Mouse (Mus musculus) limb, embryonic 12.5 days (tissue): Measurements from ENCODE around the gene B3gnt3. TPM values are rescaled to one million over a fixed set of nuclear protein-coding genes. Genes with fewer than 3 reads are reported as not detected.
"Not testable (repeated sequence)": the region's sequence is repeated elsewhere in the genome, so short reads cannot be mapped to it uniquely, and the experiment has no call there.

Experiments
- ATAC-seq: fragments of 200-750 bp; cut with Nextera tagmentation; 2 replicates; pipeline ENCODE4 v1.8.0; 2017; ENCODE audit warnings: low read depth, moderate TSS enrichment; ENCODE audit not compliant: insufficient number of reproducible peaks, insufficient read depth, low FRiP score, low TSS enrichment
- H3K27ac ChIP-seq: fragments of 300-500 bp; sonication (generic); 2 replicates; pipeline ENCODE4 v1.5.1; 2016; ENCODE audit warnings: mild to moderate bottlenecking, moderate library complexity
- H3K27me3 ChIP-seq: fragments of 300-500 bp; sonication (generic); 2 replicates; pipeline ENCODE4 v1.6.1; 2016; ENCODE audit warnings: mild to moderate bottlenecking, moderate library complexity
- H3K36me3 ChIP-seq: fragments of 300-500 bp; sonication (generic); 2 replicates; pipeline ENCODE4 v1.6.1; 2016; ENCODE audit warnings: mild to moderate bottlenecking, moderate library complexity
- H3K4me1 ChIP-seq: fragments of 300-500 bp; sonication (generic); replicated peaks from 2 replicates; pipeline ENCODE4 v1.6.1; 2016
- H3K4me2 ChIP-seq: fragments of 300-500 bp; sonication (generic); 2 replicates; pipeline ENCODE4 v1.6.1; 2016; ENCODE audit warnings: mild to moderate bottlenecking, moderate library complexity
- H3K4me3 ChIP-seq: fragments of 300-500 bp; sonication (generic); replicated peaks from 2 replicates; pipeline ENCODE4 v1.5.1; 2016; ENCODE audit warnings: mild to moderate bottlenecking
- H3K9ac ChIP-seq: fragments of 300-500 bp; sonication (generic); replicated peaks from 2 replicates; pipeline ENCODE4 v1.6.1; 2016; ENCODE audit warnings: mild to moderate bottlenecking, moderate library complexity
- H3K9me3 ChIP-seq: fragments of 300-500 bp; sonication (generic); 2 replicates; pipeline ENCODE4 v1.6.1; 2016; ENCODE audit warnings: mild to moderate bottlenecking, moderate library complexity
- WGBS: fragments of 180-500 bp; shearing (Covaris S2); methylation state at CpG from one replicate; pipeline ENCODE4 v1.1.7; 2016; 5-methylcytosine and 5-hydroxymethylcytosine counted together
- polyA plus RNA-seq: library from polyadenylated mRNA; unstranded; fragments of >200 nt; fragmentation: Nextera tagmentation; extraction: Ambion mirVana; gene quantifications from 2 replicates; pipeline ENCODE4 v1.2.1, GENCODE M21; 2016

B3gnt3 gene
- polyA plus RNA-seq, 1 experiment from 2014 or later: 1.1 TPM

DNA sequence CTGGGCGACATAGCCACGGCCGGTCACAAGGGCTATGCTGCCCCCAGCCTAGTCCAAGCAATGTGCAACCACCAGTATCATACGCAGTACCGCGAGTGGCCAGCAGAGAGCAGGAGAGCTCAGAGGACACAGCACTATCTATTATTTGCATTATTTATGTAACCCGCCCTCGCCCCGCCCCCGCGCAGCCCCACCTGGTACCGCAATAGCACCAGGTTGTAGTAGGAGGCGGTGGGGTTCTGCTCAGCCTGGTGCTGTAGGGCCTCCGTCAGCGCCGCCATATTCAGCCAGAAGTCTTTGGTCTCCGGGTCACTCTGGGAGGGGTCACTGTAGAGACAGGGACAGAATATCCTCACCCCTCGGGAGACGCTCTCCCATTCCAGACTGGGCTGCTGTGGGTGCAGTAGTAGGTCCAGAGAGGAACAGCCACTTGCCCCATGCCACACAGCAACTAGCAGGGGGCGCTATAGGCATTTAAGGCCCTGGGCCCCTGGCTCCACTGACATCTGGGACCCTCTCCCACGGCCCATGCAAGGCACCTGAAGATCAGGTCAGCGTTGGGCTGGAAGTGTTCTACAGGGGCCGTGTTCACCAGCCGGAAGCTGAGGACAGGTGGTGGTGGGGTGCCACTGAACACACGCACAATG lies 8.3 kb upstream of the B3gnt3 start:
- no peak overlapping the region for H3K9ac ChIP-seq
- H3K36me3 ChIP-seq: no peaks in the 10 kb centered on the region
- ATAC-seq: peak; percentile 54
- H3K27ac ChIP-seq: no peak overlapping the region
- peak overlapping the region; percentile 16 for H3K4me3 ChIP-seq
- no peaks in the 10 kb centered on the region for H3K9me3 ChIP-seq
- WGBS: 22% methylated on average over 25 of the region's 25 CpGs
- peaks cover 55% of the 10 kb centered on the region for H3K27me3 ChIP-seq
- peak overlapping the region; percentile 46 for H3K4me2 ChIP-seq
- H3K4me1 ChIP-seq: peaks cover 3% of the 10 kb centered on the region; the same call in 1 of the 2 replicates

- no peaks in the 10 kb centered on the region for H3K9me3 ChIP-seq
Observed at GRCm38 (mm10) chr8:71709134-71709799, 7.7 kb upstream of the B3gnt3 start.

DNA sequence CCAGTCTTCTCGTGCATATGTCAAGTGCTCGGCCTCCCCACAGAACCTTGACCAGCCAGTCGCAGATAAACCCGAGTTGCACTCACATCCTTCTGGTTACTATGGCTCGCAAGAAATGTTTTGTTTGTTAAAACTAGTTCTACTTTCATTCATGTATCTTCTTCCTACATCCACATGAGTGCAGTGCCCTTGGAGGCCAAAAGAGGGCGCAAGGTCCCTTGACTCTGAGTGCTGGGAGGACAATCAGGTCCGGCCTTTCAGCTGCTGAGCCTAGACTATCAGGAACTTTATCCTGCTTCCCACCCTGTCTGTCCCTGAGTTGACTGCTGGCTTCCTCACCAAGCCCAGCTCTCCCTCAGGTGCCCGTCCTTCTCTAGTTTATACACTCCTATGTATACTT lies 6.3 kb upstream of the B3gnt3 start:
- ATAC-seq: no peak
- Histone ChIP-seq H3K9me3 (no peaks in the 10 kb centered on the region), H3K4me2 (no peak overlapping the region), H3K27me3 (peaks cover 75% of the 10 kb centered on the region), H3K27ac (no peak overlapping the region), H3K4me1 (peaks cover 3% of the 10 kb centered on the region; the same call in 1 of the 2 replicates), H3K36me3 (no peaks in the 10 kb centered on the region), H3K4me3 (no peak overlapping the region), H3K9ac (no peak overlapping the region)
- WGBS: 43% methylated on average over 8 of the region's 8 CpGs

More at GRCm38 (mm10) chr8:71709134-71709799, 7.7 kb upstream of the B3gnt3 start:
- Histone ChIP-seq H3K4me2 (peak overlapping the region; percentile 46), H3K27me3 (peaks cover 61% of the 10 kb centered on the region), H3K4me1 (peaks cover 3% of the 10 kb centered on the region; the same call in 1 of the 2 replicates), H3K36me3 (no peaks in the 10 kb centered on the region), H3K4me3 (0 out of 2 replicates have a peak overlapping the region, but pooled peaks have one; percentile 16), H3K9ac (no peak overlapping the region), H3K27ac (no peak overlapping the region)
- peak; percentile 49 for ATAC-seq
- WGBS: 40% methylated on average over 25 of the region's 25 CpGs

- ATAC-seq, H3K4me2 ChIP-seq, H3K9me3 ChIP-seq, H3K36me3 ChIP-seq, H3K27ac ChIP-seq, H3K9ac ChIP-seq, H3K4me1 ChIP-seq, H3K4me3 ChIP-seq: not testable (repeated sequence)
- H3K27me3 ChIP-seq: peaks cover 92% of the 10 kb centered on the region
Observed at GRCm38 (mm10) chr8:71703400-71703799, 1.8 kb upstream of the B3gnt3 start.

DNA sequence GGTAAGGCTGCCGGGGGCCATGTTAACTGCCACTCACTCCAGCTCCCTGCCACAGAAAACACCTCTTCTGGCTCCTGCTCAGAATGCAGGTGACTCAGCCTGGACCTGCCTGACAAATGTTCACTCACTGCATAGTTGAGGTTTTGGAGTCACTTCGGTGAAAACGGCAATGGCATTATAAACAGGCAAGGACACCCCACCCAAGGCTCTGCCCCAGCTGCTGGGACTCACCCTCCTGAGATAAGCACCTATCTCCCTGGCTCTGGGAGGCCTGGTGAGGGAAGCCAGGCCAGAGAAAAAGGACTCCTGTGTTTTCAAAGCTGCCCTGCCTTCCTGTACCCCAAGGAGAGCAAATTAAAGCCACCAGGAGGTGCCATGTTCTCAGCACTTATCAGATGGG lies 1.3 kb upstream of the B3gnt3 start:
- Histone ChIP-seq H3K4me1 (peaks cover 7% of the 10 kb centered on the region), H3K27ac (no peak overlapping the region), H3K9me3 (no peaks in the 10 kb centered on the region), H3K9ac (no peak overlapping the region), H3K4me3 (no peak overlapping the region), H3K27me3 (peaks cover 92% of the 10 kb centered on the region), H3K36me3 (no peaks in the 10 kb centered on the region), H3K4me2 (no peak overlapping the region)
- ATAC-seq: no peak
- 75% methylated on average over 3 of the region's 3 CpGs for WGBS

- H3K4me1 ChIP-seq: peaks cover 7% of the 10 kb centered on the region
- H3K36me3 ChIP-seq: no peaks in the 10 kb centered on the region
- ATAC-seq: no peak
- H3K9ac ChIP-seq: no peak overlapping the region
- 31% methylated on average over 4 of the region's 4 CpGs for WGBS
- H3K4me3 ChIP-seq: no peak overlapping the region
- no peak overlapping the region for H3K27ac ChIP-seq
- H3K27me3 ChIP-seq: peaks cover 92% of the 10 kb centered on the region
- no peak overlapping the region for H3K4me2 ChIP-seq
- H3K9me3 ChIP-seq: no peaks in the 10 kb centered on the region
Observed at GRCm38 (mm10) chr8:71702087-71702432, 471 bp upstream of the B3gnt3 start.

DNA sequence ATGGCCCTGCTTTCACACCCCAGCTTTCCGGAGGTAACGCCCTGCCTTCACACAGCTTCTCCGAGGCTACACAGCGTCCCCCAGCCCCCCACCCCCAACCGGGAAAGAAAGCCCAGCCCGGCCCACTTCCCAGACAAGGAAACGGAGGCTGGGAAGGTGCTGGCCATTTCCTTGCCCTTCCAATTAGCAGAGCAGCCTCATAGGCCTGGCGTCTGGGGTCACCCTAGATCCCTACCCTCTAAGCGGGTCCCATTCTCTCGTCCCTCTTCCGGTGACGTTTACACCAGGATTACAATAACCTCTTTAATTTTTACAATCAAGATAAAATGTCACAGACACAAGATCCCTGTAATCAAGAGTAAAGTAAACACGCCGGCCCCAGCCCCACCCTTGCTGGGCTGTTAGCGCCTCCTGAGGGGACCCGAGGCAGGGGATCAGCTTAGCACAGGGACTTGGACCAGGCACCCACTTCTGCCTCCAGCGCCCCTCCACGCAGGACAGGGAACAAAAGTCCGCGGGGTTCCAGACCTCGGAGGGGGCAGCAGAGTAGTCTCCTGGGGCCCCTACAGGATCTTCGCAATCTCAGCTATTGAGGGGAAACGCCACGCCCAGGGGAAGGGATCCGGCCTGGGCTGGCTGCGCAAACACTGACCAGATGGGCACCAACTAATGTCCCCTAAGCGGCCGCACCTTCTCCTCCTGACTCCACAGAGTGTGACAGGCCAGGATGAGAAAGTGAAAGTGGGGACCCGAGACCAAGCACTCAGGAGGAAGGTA lies 908 bp downstream of the B3gnt3 start:
- Histone ChIP-seq H3K4me3 (peak overlapping the region; percentile 13; the same call in 1 of the 2 replicates), H3K36me3 (no peaks in the 10 kb centered on the region), H3K27ac (no peak overlapping the region), H3K27me3 (peaks cover 93% of the 10 kb centered on the region), H3K9ac (no peak overlapping the region), H3K9me3 (no peaks in the 10 kb centered on the region), H3K4me1 (peaks cover 7% of the 10 kb centered on the region), H3K4me2 (peak overlapping the region; percentile 42)
- WGBS: 4% methylated on average over 29 of the region's 29 CpGs
- no peak for ATAC-seq

DNA sequence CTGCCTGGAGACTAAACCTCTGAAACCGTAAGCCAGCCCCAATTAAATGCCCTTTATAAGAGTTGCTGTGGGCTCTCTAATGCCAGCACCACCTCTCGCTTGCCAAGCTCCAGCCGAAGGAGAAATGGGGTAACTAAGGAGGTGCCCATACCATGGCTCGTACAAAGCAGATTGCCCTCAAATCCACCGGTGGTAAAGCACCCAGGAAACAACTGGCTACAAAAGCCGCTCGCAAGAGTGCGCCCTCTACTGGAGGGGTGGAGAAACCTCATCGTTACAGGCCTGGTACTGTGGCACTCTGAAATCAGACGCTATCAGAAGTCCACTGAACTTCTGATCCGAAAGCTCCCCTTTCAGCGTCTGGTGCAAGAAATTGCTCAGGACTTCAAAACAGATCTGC lies 6.1 kb downstream of the B3gnt3 start:
- H3K9ac ChIP-seq, H3K4me2 ChIP-seq, H3K4me1 ChIP-seq, H3K4me3 ChIP-seq, H3K9me3 ChIP-seq, H3K27ac ChIP-seq, ATAC-seq, H3K36me3 ChIP-seq: not testable (repeated sequence)
- H3K27me3 ChIP-seq: peaks cover 96% of the 10 kb centered on the region
- 63% methylated on average over 12 of the region's 12 CpGs for WGBS

GRCm38 (mm10) chr8:71693166-71694041 lies 8.2 kb downstream of the B3gnt3 start:
- peak overlapping the region; percentile 33 for H3K4me2 ChIP-seq
- H3K9me3 ChIP-seq: no peaks in the 10 kb centered on the region
- no peak overlapping the region for H3K9ac ChIP-seq
- peaks cover 8% of the 10 kb centered on the region for H3K4me1 ChIP-seq
- ATAC-seq: no peak
- peak overlapping the region; percentile 17 for H3K4me3 ChIP-seq
- H3K27me3 ChIP-seq: peaks cover 96% of the 10 kb centered on the region
- WGBS: 11% methylated on average over 68 of the region's 68 CpGs
- no peak overlapping the region for H3K27ac ChIP-seq
- no peaks in the 10 kb centered on the region for H3K36me3 ChIP-seq

GRCm38 (mm10) chr8:71692509-71692908 lies 9.1 kb downstream of the B3gnt3 start:
- peaks cover 96% of the 10 kb centered on the region for H3K27me3 ChIP-seq
- H3K9me3 ChIP-seq: no peaks in the 10 kb centered on the region
- H3K36me3 ChIP-seq: no peaks in the 10 kb centered on the region
- no peak for ATAC-seq
- peaks cover 8% of the 10 kb centered on the region for H3K4me1 ChIP-seq
- H3K4me2 ChIP-seq: no peak overlapping the region
- H3K9ac ChIP-seq: no peak overlapping the region
- no peak overlapping the region for H3K27ac ChIP-seq
- WGBS: 5% methylated on average over 30 of the region's 30 CpGs
- H3K4me3 ChIP-seq: peak overlapping the region; percentile 17; the same call in 1 of the 2 replicates
